Mouse (Mus musculus): ENCODE results near the gene Rnaseh2c.

The Rnaseh2c gene

GRCm38 (mm10) chr19:5601752-5602541, at the start of gene Rnaseh2c:
TSS of gene Rnaseh2c (plus strand) at chr19:5601873.
- DNase-seq (ENCODE audit: low spot score), result peak; percentile 82

- no peak for DNase-seq (ENCODE audit: low spot score)
Observed at GRCm38 (mm10) chr19:5553802-5554201, 47.9 kb upstream of the Rnaseh2c start.

- DNase-seq (ENCODE audit: low spot score), result no peak
Observed at GRCm38 (mm10) chr19:5554212-5554611, 47.5 kb upstream of the Rnaseh2c start.

- DNase-seq (ENCODE audit: low spot score), result no peak
Observed at GRCm38 (mm10) chr19:5558169-5558568, 43.5 kb upstream of the Rnaseh2c start.

GRCm38 (mm10) chr19:5558770-5559169, 42.9 kb upstream of the Rnaseh2c start:
- DNase-seq (ENCODE audit: low spot score), result no peak

- no peak for DNase-seq (ENCODE audit: low spot score)
Observed at GRCm38 (mm10) chr19:5559229-5559628, 42.4 kb upstream of the Rnaseh2c start.

- DNase-seq (ENCODE audit: low spot score), result no peak
Observed at GRCm38 (mm10) chr19:5559631-5560456, 41.8 kb upstream of the Rnaseh2c start.

- no peak for DNase-seq (ENCODE audit: low spot score)
Observed at GRCm38 (mm10) chr19:5560457-5561041, 41.1 kb upstream of the Rnaseh2c start, which contains the start of gene Ovol1. TSS of gene Ovol1 (minus strand) at chr19:5560646.

- no peak for DNase-seq (ENCODE audit: low spot score)
Observed at GRCm38 (mm10) chr19:5561252-5561790, 40.4 kb upstream of the Rnaseh2c start.

GRCm38 (mm10) chr19:5561886-5562285, 39.8 kb upstream of the Rnaseh2c start:
- no peak for DNase-seq (ENCODE audit: low spot score)

GRCm38 (mm10) chr19:5562776-5563175, 38.9 kb upstream of the Rnaseh2c start:
- DNase-seq (ENCODE audit: low spot score), result no peak

GRCm38 (mm10) chr19:5566316-5566715, 35.4 kb upstream of the Rnaseh2c start:
- DNase-seq (ENCODE audit: low spot score), result no peak

GRCm38 (mm10) chr19:5567180-5567533, 34.5 kb upstream of the Rnaseh2c start:
- no peak for DNase-seq (ENCODE audit: low spot score)

GRCm38 (mm10) chr19:5567534-5568469, 33.9 kb upstream of the Rnaseh2c start, which contains the start of gene Ap5b1:
TSS of gene Ap5b1 (plus strand) at chr19:5568025.
- DNase-seq (ENCODE audit: low spot score), result peak; percentile 89

GRCm38 (mm10) chr19:5568470-5569140, 33.1 kb upstream of the Rnaseh2c start:
- DNase-seq (ENCODE audit: low spot score), result peak; percentile 81

GRCm38 (mm10) chr19:5569521-5569920, 32.2 kb upstream of the Rnaseh2c start:
- no peak for DNase-seq (ENCODE audit: low spot score)

- no peak for DNase-seq (ENCODE audit: low spot score)
Observed at GRCm38 (mm10) chr19:5570353-5571246, 31.1 kb upstream of the Rnaseh2c start.

GRCm38 (mm10) chr19:5571831-5572230, 29.8 kb upstream of the Rnaseh2c start:
- DNase-seq (ENCODE audit: low spot score), result peak; percentile 31

- peak; percentile 69 for DNase-seq (ENCODE audit: low spot score)
Observed at GRCm38 (mm10) chr19:5572331-5573125, 29.1 kb upstream of the Rnaseh2c start.
